Mouse (Mus musculus) kidney, postnatal 14 days (tissue): Measurements from ENCODE around the gene Gfra1.

ENCODE experiments used
- DNase-seq: peaks from one replicate; pipeline ENCODE4 v3.0.0; 2022; ENCODE audit warnings: mixed read lengths

Gene Gfra1

GRCm38 (mm10) chr19:58250237-58250636 is 205.5 kb downstream of the Gfra1 start:
- no peak for DNase-seq

GRCm38 (mm10) chr19:58244148-58244547 is 211.6 kb downstream of the Gfra1 start:
- DNase-seq = no peak

DNA sequence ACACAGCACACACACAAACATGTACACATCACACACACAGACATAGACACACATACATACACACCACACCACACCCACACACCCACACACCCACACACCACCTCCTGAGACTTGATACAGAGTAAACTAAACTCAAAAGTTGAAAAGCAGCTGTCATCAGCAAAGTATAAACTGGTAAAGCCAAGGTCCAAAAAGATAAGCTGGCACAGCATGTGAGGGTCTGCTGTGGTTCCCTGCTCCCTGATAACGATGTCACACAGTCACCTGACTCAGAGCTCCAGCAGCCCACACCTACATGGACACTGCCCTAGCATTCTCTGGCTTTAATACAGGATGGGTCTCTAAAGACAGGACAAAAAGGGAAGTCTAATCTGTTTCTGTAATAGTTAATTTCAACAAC is 212.1 kb downstream of the Gfra1 start:
- no peak for DNase-seq

GRCm38 (mm10) chr19:58238325-58238724 is 217.4 kb downstream of the Gfra1 start:
- no peak for DNase-seq

DNA sequence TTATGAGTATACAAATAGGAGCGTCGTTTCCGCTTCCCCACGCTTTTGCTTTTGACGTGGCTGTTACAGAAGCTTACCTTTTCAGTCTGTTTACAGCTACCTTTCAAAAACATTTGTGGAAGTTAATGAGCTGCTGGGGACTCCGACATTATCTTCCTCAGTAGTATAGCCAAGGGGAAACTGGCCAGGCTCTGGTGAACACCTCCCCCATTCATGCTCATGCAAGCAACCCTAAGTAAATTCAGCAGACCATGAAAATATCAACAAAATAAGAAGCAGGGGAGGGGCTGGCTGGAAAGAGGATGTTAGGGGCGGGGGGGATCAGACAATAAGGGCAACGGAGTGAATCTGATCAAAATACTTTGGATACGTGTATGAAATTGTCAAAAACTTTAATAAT is 228.0 kb downstream of the Gfra1 start:
- DNase-seq = no peak

DNA sequence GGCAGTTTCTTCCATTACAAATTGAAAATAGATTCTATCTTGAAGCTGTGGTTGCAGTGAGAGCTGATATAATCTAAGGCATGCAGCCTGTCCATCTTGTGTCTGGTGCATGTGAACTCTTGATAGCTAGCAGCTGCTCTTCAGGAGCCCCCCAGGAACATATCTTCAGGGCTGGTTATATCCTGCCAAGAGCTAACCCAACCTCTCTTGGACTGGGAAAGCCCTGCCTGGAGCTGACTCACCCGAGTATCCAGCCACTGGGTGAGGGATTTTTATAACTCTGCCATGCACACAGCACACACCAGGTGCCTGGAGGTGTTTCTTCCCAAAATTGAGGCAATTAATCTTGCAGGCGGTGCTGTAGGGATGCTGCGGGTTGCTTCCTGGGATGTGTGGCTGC is 228.8 kb downstream of the Gfra1 start:
- DNase-seq = no peak

DNA sequence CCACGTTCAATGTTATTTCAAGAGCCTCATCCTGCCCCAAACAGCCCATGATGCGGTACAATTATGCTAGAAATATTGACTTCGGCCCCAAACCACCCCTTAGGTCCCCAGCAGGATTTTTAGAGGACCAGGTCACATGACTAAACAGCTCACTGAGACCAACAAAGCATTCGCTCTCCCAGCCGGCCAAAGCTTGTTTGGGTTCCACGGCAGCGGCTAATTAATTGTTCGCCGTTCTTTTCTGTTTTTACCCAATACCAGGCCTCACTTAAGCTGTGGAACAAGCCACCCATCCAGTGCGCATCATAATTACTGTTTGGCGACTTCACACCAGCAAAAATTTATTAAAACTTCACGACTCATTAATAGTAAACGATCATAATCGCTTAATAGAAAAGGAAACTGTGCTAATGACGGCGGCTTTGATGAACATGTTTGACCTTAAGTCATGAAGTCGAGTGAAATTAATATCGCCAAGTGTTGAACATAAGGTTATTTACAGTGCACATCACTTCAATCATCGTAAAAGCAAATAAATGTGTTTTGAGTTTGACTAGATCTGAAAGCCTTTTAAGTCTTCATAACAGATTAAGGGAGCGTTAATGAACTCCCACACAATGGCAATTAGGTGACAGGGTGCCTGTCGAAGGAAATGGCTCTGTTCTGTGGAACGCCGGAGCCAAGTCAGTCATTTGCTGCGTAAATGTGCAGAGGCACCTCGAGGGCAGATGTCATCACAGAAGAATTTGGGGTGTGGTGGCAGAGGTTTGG is 235.5 kb downstream of the Gfra1 start:
- no peak for DNase-seq

DNA sequence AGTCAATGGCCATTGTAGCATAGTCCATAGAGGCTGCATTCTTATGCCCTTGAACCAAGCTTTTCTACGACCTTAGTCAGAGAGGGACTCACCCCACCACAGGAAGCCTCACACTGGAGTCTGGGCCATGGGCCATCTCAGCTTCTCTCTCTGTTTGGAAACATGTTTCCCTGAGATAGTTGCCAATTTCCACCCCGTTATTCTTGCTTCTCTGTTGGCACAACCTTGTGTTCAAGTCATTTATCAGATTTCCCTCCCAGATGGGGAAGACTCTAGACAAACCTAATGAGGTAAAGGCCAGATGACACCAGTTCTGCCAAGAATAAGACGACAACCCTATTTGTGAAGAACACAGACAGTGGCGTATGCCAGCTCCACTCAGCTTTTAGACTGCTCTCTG is 238.1 kb downstream of the Gfra1 start:
- DNase-seq = no peak

DNA sequence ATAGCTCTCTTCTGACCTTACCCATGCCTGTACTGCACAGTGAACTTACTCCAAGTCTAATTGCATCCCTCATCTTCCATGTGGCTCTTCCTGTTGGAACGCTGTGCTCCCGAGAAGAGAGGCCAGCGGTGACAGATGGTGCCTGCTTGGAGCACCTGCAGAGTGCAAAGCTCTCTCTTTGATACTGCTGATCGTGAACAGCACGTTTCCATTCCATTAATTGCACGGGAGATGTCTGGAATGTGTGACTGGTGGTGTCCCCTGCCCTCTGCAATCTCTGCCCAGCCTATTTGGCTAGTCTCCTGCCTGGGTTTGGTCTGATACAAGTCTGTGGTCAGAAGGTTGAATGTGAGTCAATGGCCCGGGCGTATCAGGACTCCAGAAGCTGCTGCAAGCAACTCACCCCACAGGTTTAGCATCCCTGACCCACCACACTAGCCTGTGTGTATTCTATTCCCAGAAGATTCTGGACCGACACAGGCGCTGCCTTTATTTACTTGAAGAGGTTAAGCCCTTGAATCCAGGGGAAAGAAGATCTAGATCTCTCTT is 249.1 kb downstream of the Gfra1 start:
- no peak for DNase-seq

GRCm38 (mm10) chr19:58205470-58205869 is 250.2 kb downstream of the Gfra1 start:
- no peak for DNase-seq

DNA sequence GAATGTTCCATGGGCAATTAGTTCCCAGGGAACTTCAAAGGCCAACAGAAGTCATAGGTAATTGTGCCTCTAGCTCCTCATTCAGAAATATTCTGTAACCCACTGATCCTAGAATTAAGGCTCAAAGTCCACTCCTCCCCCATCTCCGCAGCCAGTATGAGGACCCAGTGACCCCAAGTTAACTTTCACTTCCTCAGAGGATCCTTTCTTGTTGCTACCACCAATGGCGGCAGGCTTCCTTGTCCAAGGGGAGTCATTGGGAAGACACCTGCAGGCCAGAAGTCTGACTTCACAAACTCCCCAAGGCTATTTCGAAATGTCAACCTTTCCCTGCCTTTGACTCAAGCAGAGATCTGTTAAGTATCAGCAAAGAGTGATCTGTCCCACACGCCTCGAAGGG is 253.1 kb downstream of the Gfra1 start:
- DNase-seq = no peak

- DNase-seq = no peak
Measured at GRCm38 (mm10) chr19:58199679-58200078, 256.0 kb downstream of the Gfra1 start.

GRCm38 (mm10) chr19:58193733-58194456 is 261.8 kb downstream of the Gfra1 start:
- no peak for DNase-seq

GRCm38 (mm10) chr19:58190947-58191346 is 264.8 kb downstream of the Gfra1 start:
- no peak for DNase-seq

- DNase-seq = no peak
Measured at GRCm38 (mm10) chr19:58186558-58186957, 269.2 kb downstream of the Gfra1 start.
